Mouse (Mus musculus): Measurements from ENCODE around the gene Map2k7. TPM values are rescaled to one million over a fixed set of nuclear protein-coding genes. Genes with fewer than 3 reads are reported as not detected.
A peak's percentile ranks its signal among the peaks of the same experiment; 100 is the strongest.

Map2k7 gene
- polyA plus RNA-seq, 1 experiment: 29.3 TPM

- Histone ChIP-seq H3K27ac (replicated peaks; ENCODE audit: low read depth, low read length) (peak overlapping the region; percentile 35; the same call in 1 of the 2 replicates), H3K4me3 (ENCODE audit: insufficient read depth, low read depth, low read length) (peak overlapping the region; percentile 59), H3K4me1 (ENCODE audit: control insufficient read depth, insufficient read depth, insufficient read length, low read length) (peaks cover 10% of the 10 kb centered on the region)
Measured at GRCm38 (mm10) chr8:4214006-4214980, 24.2 kb upstream of the Map2k7 start.

GRCm38 (mm10) chr8:4216296-4216695, 22.2 kb upstream of the Map2k7 start:
- Histone ChIP-seq H3K4me3 (ENCODE audit: insufficient read depth, low read depth, low read length) (no peak overlapping the region), H3K27ac (replicated peaks; ENCODE audit: low read depth, low read length) (no peak overlapping the region), H3K4me1 (ENCODE audit: control insufficient read depth, insufficient read depth, insufficient read length, low read length) (peaks cover 10% of the 10 kb centered on the region)

GRCm38 (mm10) chr8:4216791-4217621, 21.5 kb upstream of the Map2k7 start, which contains the start of gene Prr36:
TSS of gene Prr36 (minus strand) at chr8:4217459.
- Histone ChIP-seq H3K4me3 (ENCODE audit: insufficient read depth, low read depth, low read length) (no peak within 1 kb of the TSS), H3K27ac (replicated peaks; ENCODE audit: low read depth, low read length) (no peak within 1 kb of the TSS), H3K4me1 (ENCODE audit: control insufficient read depth, insufficient read depth, insufficient read length, low read length) (peaks cover 10% of the 10 kb centered on the region)

- no peak overlapping the region for H3K27ac ChIP-seq (replicated peaks; ENCODE audit: low read depth, low read length)
- no peak overlapping the region for H3K4me3 ChIP-seq (ENCODE audit: insufficient read depth, low read depth, low read length)
- H3K4me1 ChIP-seq (ENCODE audit: control insufficient read depth, insufficient read depth, insufficient read length, low read length): peaks cover under 1% of the 10 kb centered on the region; the same call in 1 of the 2 replicates
Measured at GRCm38 (mm10) chr8:4219617-4220016, 18.9 kb upstream of the Map2k7 start.

- Histone ChIP-seq H3K4me3 (ENCODE audit: insufficient read depth, low read depth, low read length) (no peak overlapping the region), H3K4me1 (ENCODE audit: control insufficient read depth, insufficient read depth, insufficient read length, low read length) (no peaks in the 10 kb centered on the region), H3K27ac (replicated peaks; ENCODE audit: low read depth, low read length) (no peak overlapping the region)
Measured at GRCm38 (mm10) chr8:4222059-4222458, 16.5 kb upstream of the Map2k7 start.

- Histone ChIP-seq H3K4me3 (ENCODE audit: insufficient read depth, low read depth, low read length) (no peak overlapping the region), H3K4me1 (ENCODE audit: control insufficient read depth, insufficient read depth, insufficient read length, low read length) (no peaks in the 10 kb centered on the region), H3K27ac (replicated peaks; ENCODE audit: low read depth, low read length) (no peak overlapping the region)
Measured at GRCm38 (mm10) chr8:4226323-4226722, 12.2 kb upstream of the Map2k7 start.

- Histone ChIP-seq H3K27ac (replicated peaks; ENCODE audit: low read depth, low read length) (no peak within 1 kb of the TSS), H3K4me1 (ENCODE audit: control insufficient read depth, insufficient read depth, insufficient read length, low read length) (no peaks in the 10 kb centered on the region), H3K4me3 (ENCODE audit: insufficient read depth, low read depth, low read length) (peak within 1 kb of the TSS; percentile 32)
Measured at GRCm38 (mm10) chr8:4226739-4227347, 11.7 kb upstream of the Map2k7 start, which contains the start of gene Lrrc8e. TSS of gene Lrrc8e (plus strand) at chr8:4226827.

- Histone ChIP-seq H3K27ac (replicated peaks; ENCODE audit: low read depth, low read length) (no peak overlapping the region), H3K4me3 (ENCODE audit: insufficient read depth, low read depth, low read length) (no peak overlapping the region), H3K4me1 (ENCODE audit: control insufficient read depth, insufficient read depth, insufficient read length, low read length) (no peaks in the 10 kb centered on the region)
Measured at GRCm38 (mm10) chr8:4227919-4228318, 10.6 kb upstream of the Map2k7 start.

- no peak overlapping the region for H3K27ac ChIP-seq (replicated peaks; ENCODE audit: low read depth, low read length)
- H3K4me3 ChIP-seq (ENCODE audit: insufficient read depth, low read depth, low read length): no peak overlapping the region
- H3K4me1 ChIP-seq (ENCODE audit: control insufficient read depth, insufficient read depth, insufficient read length, low read length): no peaks in the 10 kb centered on the region
Measured at GRCm38 (mm10) chr8:4229784-4230183, 8.8 kb upstream of the Map2k7 start.

GRCm38 (mm10) chr8:4230612-4231351, 7.8 kb upstream of the Map2k7 start:
- no peak overlapping the region for H3K4me3 ChIP-seq (ENCODE audit: insufficient read depth, low read depth, low read length)
- H3K4me1 ChIP-seq (ENCODE audit: control insufficient read depth, insufficient read depth, insufficient read length, low read length): no peaks in the 10 kb centered on the region
- H3K27ac ChIP-seq (replicated peaks; ENCODE audit: low read depth, low read length): no peak overlapping the region

GRCm38 (mm10) chr8:4237814-4238433, 616 bp upstream of the Map2k7 start:
- H3K4me3 ChIP-seq (ENCODE audit: insufficient read depth, low read depth, low read length): peak overlapping the region; percentile 65
- peaks cover 5% of the 10 kb centered on the region for H3K4me1 ChIP-seq (ENCODE audit: control insufficient read depth, insufficient read depth, insufficient read length, low read length)
- peak overlapping the region; percentile 89 for H3K27ac ChIP-seq (replicated peaks; ENCODE audit: low read depth, low read length)

GRCm38 (mm10) chr8:4239193-4239890, 802 bp downstream of the Map2k7 start:
- H3K27ac ChIP-seq (replicated peaks; ENCODE audit: low read depth, low read length): peak overlapping the region; percentile 71
- H3K4me1 ChIP-seq (ENCODE audit: control insufficient read depth, insufficient read depth, insufficient read length, low read length): peaks cover 5% of the 10 kb centered on the region
- H3K4me3 ChIP-seq (ENCODE audit: insufficient read depth, low read depth, low read length): peak overlapping the region; percentile 77

- no peak overlapping the region for H3K27ac ChIP-seq (replicated peaks; ENCODE audit: low read depth, low read length)
- H3K4me3 ChIP-seq (ENCODE audit: insufficient read depth, low read depth, low read length): no peak overlapping the region
- H3K4me1 ChIP-seq (ENCODE audit: control insufficient read depth, insufficient read depth, insufficient read length, low read length): no peaks in the 10 kb centered on the region
Measured at GRCm38 (mm10) chr8:4245061-4245460, 6.5 kb downstream of the Map2k7 start.

Measured in brown adipose tissue, adult 24 weeks (tissue).